Comparison of ENCODE assay signal across 17 mouse cellular contexts in genomic region chr9:104101458-104101857, GRCm38 (mm10). TPM values are rescaled to one million over a fixed set of nuclear protein-coding genes. Genes with fewer than 3 reads are reported as not detected.
DNase-seq lines count a peak whose midpoint lies in the region; ATAC-seq lines count a peak whose summit lies in the region.
"Had no signal": no experiment of that assay in that cellular context is flagged by ENCODE, and none has a peak within 500 bp of the region (broad histone marks: within the 10 kb centered on the region; RNA-seq: fewer than 3 reads in every experiment).

No protein-coding gene starts in this region.

- no peak overlapping the region for H3K9ac ChIP-seq in embryonic facial prominence, embryonic 14.5 days (ENCODE audit: low read depth, low read length)
- H3K9ac ChIP-seq in kidney, embryonic 14.5 days (ENCODE audit: low read depth, low read length): no peak overlapping the region
- H3K9ac ChIP-seq: hindbrain, embryonic 12.5 days; lung, embryonic 14.5 days; stomach, embryonic 15.5 days had no signal

- ATAC-seq in embryonic facial prominence, embryonic 14.5 days (ENCODE audit: low read depth): no peak
- 0 out of 2 replicates have a peak, but pooled peaks have one; percentile 63 for ATAC-seq in kidney, embryonic 14.5 days (ENCODE audit: low FRiP score, low TSS enrichment)
- ATAC-seq: forebrain, embryonic 14.5 days had no signal

- WGBS in embryonic facial prominence, embryonic 14.5 days: 25% methylated on average over 3 of the region's 3 CpGs
- 27% methylated on average over 3 of the region's 3 CpGs for WGBS in embryonic facial prominence, embryonic 10.5 days
- 17% methylated on average over 3 of the region's 3 CpGs for WGBS in kidney, embryonic 14.5 days

- peaks cover 12% of the 10 kb centered on the region for H3K4me1 ChIP-seq in embryonic facial prominence, embryonic 14.5 days (ENCODE audit: control insufficient read depth, insufficient read depth, low read length)
- peaks cover 3% of the 10 kb centered on the region; the same call in 1 of the 2 replicates for H3K4me1 ChIP-seq in embryonic facial prominence, embryonic 10.5 days
- peaks cover 3% of the 10 kb centered on the region; the same call in 1 of the 2 replicates for H3K4me1 ChIP-seq in kidney, embryonic 14.5 days (ENCODE audit: control insufficient read depth, insufficient read depth, low read length)
- H3K4me1 ChIP-seq: hindbrain, embryonic 12.5 days; limb, embryonic 10.5 days had no signal

- no peaks in the 10 kb centered on the region for H3K36me3 ChIP-seq in embryonic facial prominence, embryonic 14.5 days (ENCODE audit: control insufficient read depth, insufficient read depth, low read length)
- H3K36me3 ChIP-seq in embryonic facial prominence, embryonic 10.5 days (replicated peaks): 0 out of 2 replicates have a peak, but pooled peaks cover 2% of the 10 kb centered on the region
- H3K36me3 ChIP-seq in kidney, embryonic 14.5 days (ENCODE audit: control insufficient read depth, insufficient read depth, low read length): no peaks in the 10 kb centered on the region
- H3K36me3 ChIP-seq: hindbrain, embryonic 12.5 days; limb, embryonic 10.5 days; stomach, embryonic 15.5 days had no signal

- no peak overlapping the region for H3K4me3 ChIP-seq in embryonic facial prominence, embryonic 14.5 days (ENCODE audit: low read depth, low read length)
- no peak overlapping the region for H3K4me3 ChIP-seq in embryonic facial prominence, embryonic 10.5 days
- H3K4me3 ChIP-seq in kidney, embryonic 14.5 days (ENCODE audit: low read length): no peak overlapping the region
- H3K4me3 ChIP-seq: heart, embryonic 12.5 days; hindbrain, embryonic 12.5 days; limb, embryonic 10.5 days; stomach, embryonic 15.5 days had no signal

- peak overlapping the region; percentile 40; the same call in 1 of the 2 replicates for H3K27ac ChIP-seq in embryonic facial prominence, embryonic 14.5 days (replicated peaks; ENCODE audit: low read depth, low read length)
- H3K27ac ChIP-seq in embryonic facial prominence, embryonic 10.5 days (replicated peaks): no peak overlapping the region
- H3K27ac ChIP-seq in kidney, embryonic 14.5 days (ENCODE audit: low read depth, low read length): no peak overlapping the region
- H3K27ac ChIP-seq: hindbrain, embryonic 12.5 days; limb, embryonic 10.5 days; stomach, embryonic 15.5 days had no signal

- DNase-seq in embryonic facial prominence, embryonic 14.5 days (ENCODE audit: low spot score): no peak
- no peak for DNase-seq in embryonic facial prominence, embryonic 10.5 days (ENCODE audit: low spot score)
- no peak for DNase-seq in kidney, adult 8-10 months
- DNase-seq in ovary, adult 18-20 months (ENCODE audit: low spot score): peak; percentile 28
- no peak for DNase-seq in ovary, postnatal 36 days (ENCODE audit: low spot score)
- no peak for DNase-seq in liver
- DNase-seq: cerebellum, adult 9-10 months; lung, embryonic 14.5 days; retina, postnatal 1 day; thymus, postnatal 14 days had no signal

- peak overlapping the region; percentile 11; the same call in 1 of the 2 replicates for H3K4me2 ChIP-seq in embryonic facial prominence, embryonic 14.5 days (ENCODE audit: low read depth, low read length)
- no peak overlapping the region for H3K4me2 ChIP-seq in kidney, embryonic 14.5 days (replicated peaks; ENCODE audit: low read depth, low read length)
- H3K4me2 ChIP-seq: heart, embryonic 12.5 days; hindbrain, embryonic 12.5 days; liver, embryonic 11.5 days; lung, embryonic 14.5 days; stomach, embryonic 15.5 days had no signal

- no peaks in the 10 kb centered on the region for H3K9me3 ChIP-seq in embryonic facial prominence, embryonic 14.5 days (ENCODE audit: control insufficient read depth, low read length)
- H3K9me3 ChIP-seq in embryonic facial prominence, embryonic 10.5 days: no peaks in the 10 kb centered on the region
- no peaks in the 10 kb centered on the region for H3K9me3 ChIP-seq in kidney, embryonic 14.5 days (ENCODE audit: control insufficient read depth, low read length)
- H3K9me3 ChIP-seq: heart, embryonic 12.5 days; hindbrain, embryonic 12.5 days; limb, embryonic 10.5 days; stomach, embryonic 15.5 days had no signal

- no peaks in the 10 kb centered on the region for H3K27me3 ChIP-seq in embryonic facial prominence, embryonic 14.5 days (replicated peaks; ENCODE audit: control insufficient read depth, insufficient read depth, low read length)
- H3K27me3 ChIP-seq in embryonic facial prominence, embryonic 10.5 days (replicated peaks; ENCODE audit: low read depth, poor library complexity, severe bottlenecking): no peaks in the 10 kb centered on the region
- H3K27me3 ChIP-seq in kidney, embryonic 14.5 days (ENCODE audit: control insufficient read depth, insufficient read depth, low read length): no peaks in the 10 kb centered on the region
- H3K27me3 ChIP-seq: heart, embryonic 12.5 days; hindbrain, embryonic 12.5 days; stomach, embryonic 15.5 days had no signal

RNA-seq across cellular contexts. Expression of gene Ackr4, which starts 25.3 kb away (rescaled TPM):
- polyA plus RNA-seq in embryonic facial prominence, embryonic 14.5 days (2014; fragmentation: Nextera tagmentation; extraction: Ambion mirVana): 3.2 and 4.4 TPM in 2 replicates
- polyA plus RNA-seq in embryonic facial prominence, embryonic 10.5 days (2016; fragmentation: Nextera tagmentation; extraction: Ambion mirVana): 0.19 and 0.41 TPM in 2 replicates
- polyA plus RNA-seq in kidney, embryonic 14.5 days (2014; fragmentation: Nextera tagmentation; extraction: Ambion mirVana): 0.43 and 1.3 TPM in 2 replicates

RNA-seq across cellular contexts. Expression of gene Acad11, which starts 38.3 kb away (rescaled TPM):
- 11.2 and 11.9 TPM in 2 replicates for polyA plus RNA-seq in embryonic facial prominence, embryonic 14.5 days (2014; fragmentation: Nextera tagmentation; extraction: Ambion mirVana)
- 9.7 and 10.2 TPM in 2 replicates for polyA plus RNA-seq in embryonic facial prominence, embryonic 10.5 days (2016; fragmentation: Nextera tagmentation; extraction: Ambion mirVana)
- polyA plus RNA-seq in kidney, embryonic 14.5 days (2014; fragmentation: Nextera tagmentation; extraction: Ambion mirVana): 6.7 and 11.0 TPM in 2 replicates

RNA-seq across cellular contexts. Expression of gene Uba5, which starts 38.5 kb away (rescaled TPM):
- 67.5 and 69.8 TPM in 2 replicates for polyA plus RNA-seq in embryonic facial prominence, embryonic 14.5 days (2014; fragmentation: Nextera tagmentation; extraction: Ambion mirVana)
- 45.7 TPM in 2 replicates for polyA plus RNA-seq in embryonic facial prominence, embryonic 10.5 days (2016; fragmentation: Nextera tagmentation; extraction: Ambion mirVana)
- polyA plus RNA-seq in kidney, embryonic 14.5 days (2014; fragmentation: Nextera tagmentation; extraction: Ambion mirVana): 44.7 and 59.3 TPM in 2 replicates
